Mouse (Mus musculus): ENCODE results near the gene Adamts17. TPM values are rescaled to one million over a fixed set of nuclear protein-coding genes. Genes with fewer than 3 reads are reported as not detected.
A peak's percentile ranks its signal among the peaks of the same experiment; 100 is the strongest.

Adamts17 gene
- polyA plus RNA-seq, 1 experiment from 2014 or later = 4.6 TPM

- Histone ChIP-seq H3K9me3 (ENCODE audit: control insufficient read depth, low read length) (no peaks in the 10 kb centered on the region), H3K27ac (replicated peaks in 1 of 2; ENCODE audit: control insufficient read depth in 1 of 2, insufficient read depth in 1 of 2, low read depth in 2 of 2, low read length in 2 of 2) (peak overlapping the region; percentile 61 to 65), H3K4me1 (ENCODE audit: control insufficient read depth in 2 of 2, insufficient read depth in 2 of 2, low read length in 2 of 2) (peaks cover 21 to 37% of the 10 kb centered on the region in 2 experiments), H3K36me3 (ENCODE audit: control insufficient read depth, insufficient read depth, low read length) (no peaks in the 10 kb centered on the region), H3K27me3 (ENCODE audit: control insufficient read depth, insufficient read depth, low read length) (no peaks in the 10 kb centered on the region), H3K4me2 (ENCODE audit: low read length) (no peak overlapping the region), H3K9ac (ENCODE audit: low read length) (no peak overlapping the region), H3K4me3 (ENCODE audit: control insufficient read depth in 1 of 2, insufficient read depth in 1 of 2, low read depth in 1 of 2, low read length in 2 of 2) (no peak overlapping the region)
- ATAC-seq (ENCODE audit: insufficient number of reproducible peaks, insufficient read depth, low FRiP score, low read depth) = no peak
- WGBS = 94% methylated on average over 3 of the region's 3 CpGs
These were observed 215.3 kb downstream of the Adamts17 start for GRCm38 (mm10) chr7:67054876-67055275.

GRCm38 (mm10) chr7:67055510-67055909 is 216.0 kb downstream of the Adamts17 start:
- Histone ChIP-seq H3K4me3 (ENCODE audit: control insufficient read depth in 1 of 2, insufficient read depth in 1 of 2, low read depth in 1 of 2, low read length in 2 of 2) (no peak overlapping the region), H3K27ac (replicated peaks in 1 of 2; ENCODE audit: control insufficient read depth in 1 of 2, insufficient read depth in 1 of 2, low read depth in 2 of 2, low read length in 2 of 2) (peak overlapping the region; percentile 61 to 65; a peak in 3 of 4 replicates), H3K27me3 (ENCODE audit: control insufficient read depth, insufficient read depth, low read length) (no peaks in the 10 kb centered on the region), H3K36me3 (ENCODE audit: control insufficient read depth, insufficient read depth, low read length) (no peaks in the 10 kb centered on the region), H3K4me2 (ENCODE audit: low read length) (no peak overlapping the region), H3K9ac (ENCODE audit: low read length) (no peak overlapping the region), H3K9me3 (ENCODE audit: control insufficient read depth, low read length) (no peaks in the 10 kb centered on the region), H3K4me1 (ENCODE audit: control insufficient read depth in 2 of 2, insufficient read depth in 2 of 2, low read length in 2 of 2) (peaks cover 19 to 33% of the 10 kb centered on the region in 2 experiments)
- 6% methylated on average over 3 of the region's 3 CpGs for WGBS
- 0 out of 2 replicates have a peak, but pooled peaks have one; percentile 55 for ATAC-seq (ENCODE audit: insufficient number of reproducible peaks, insufficient read depth, low FRiP score, low read depth)

- no peak overlapping the region for H3K9ac ChIP-seq (ENCODE audit: low read length)
- peaks cover 1 to 5% of the 10 kb centered on the region in 2 experiments; a peak in 3 of 4 replicates for H3K4me1 ChIP-seq (ENCODE audit: control insufficient read depth in 2 of 2, insufficient read depth in 2 of 2, low read length in 2 of 2)
- 84% methylated on average over 9 of the region's 9 CpGs for WGBS
- H3K27ac ChIP-seq (replicated peaks in 1 of 2; ENCODE audit: control insufficient read depth in 1 of 2, insufficient read depth in 1 of 2, low read depth in 2 of 2, low read length in 2 of 2) = no peak overlapping the region
- no peak for ATAC-seq (ENCODE audit: insufficient number of reproducible peaks, insufficient read depth, low FRiP score, low read depth)
- H3K9me3 ChIP-seq (ENCODE audit: control insufficient read depth, low read length) = no peaks in the 10 kb centered on the region
- no peak overlapping the region for H3K4me3 ChIP-seq (ENCODE audit: control insufficient read depth in 1 of 2, insufficient read depth in 1 of 2, low read depth in 1 of 2, low read length in 2 of 2)
- peaks cover 4% of the 10 kb centered on the region; the same call in 1 of the 2 replicates for H3K36me3 ChIP-seq (ENCODE audit: control insufficient read depth, insufficient read depth, low read length)
- H3K27me3 ChIP-seq (ENCODE audit: control insufficient read depth, insufficient read depth, low read length) = no peaks in the 10 kb centered on the region
- H3K4me2 ChIP-seq (ENCODE audit: low read length) = no peak overlapping the region
These were observed 222.2 kb downstream of the Adamts17 start for GRCm38 (mm10) chr7:67061756-67062155.

- no peak overlapping the region for H3K4me2 ChIP-seq (ENCODE audit: low read length)
- H3K9ac ChIP-seq (ENCODE audit: low read length) = no peak overlapping the region
- H3K36me3 ChIP-seq (ENCODE audit: control insufficient read depth, insufficient read depth, low read length) = peaks cover 4% of the 10 kb centered on the region; the same call in 1 of the 2 replicates
- no peaks in the 10 kb centered on the region for H3K27me3 ChIP-seq (ENCODE audit: control insufficient read depth, insufficient read depth, low read length)
- H3K27ac ChIP-seq (replicated peaks in 1 of 2; ENCODE audit: control insufficient read depth in 1 of 2, insufficient read depth in 1 of 2, low read depth in 2 of 2, low read length in 2 of 2) = no peak overlapping the region
- no peaks in the 10 kb centered on the region for H3K9me3 ChIP-seq (ENCODE audit: control insufficient read depth, low read length)
- WGBS = 89% methylated on average over 2 of the region's 2 CpGs
- no peak overlapping the region for H3K4me3 ChIP-seq (ENCODE audit: control insufficient read depth in 1 of 2, insufficient read depth in 1 of 2, low read depth in 1 of 2, low read length in 2 of 2)
- peaks cover 0 to 5% of the 10 kb centered on the region in 2 experiments; a peak in 3 of 4 replicates for H3K4me1 ChIP-seq (ENCODE audit: control insufficient read depth in 2 of 2, insufficient read depth in 2 of 2, low read length in 2 of 2)
- ATAC-seq (ENCODE audit: insufficient number of reproducible peaks, insufficient read depth, low FRiP score, low read depth) = no peak
These were observed 223.0 kb downstream of the Adamts17 start for GRCm38 (mm10) chr7:67062571-67062970.

GRCm38 (mm10) chr7:67064627-67065305 is 225.2 kb downstream of the Adamts17 start:
- Histone ChIP-seq H3K36me3 (ENCODE audit: control insufficient read depth, insufficient read depth, low read length) (peaks cover 4% of the 10 kb centered on the region; the same call in 1 of the 2 replicates), H3K27ac (replicated peaks in 1 of 2; ENCODE audit: control insufficient read depth in 1 of 2, insufficient read depth in 1 of 2, low read depth in 2 of 2, low read length in 2 of 2) (no peak overlapping the region; a peak in 1 of 4 replicates), H3K9me3 (ENCODE audit: control insufficient read depth, low read length) (no peaks in the 10 kb centered on the region), H3K4me3 (ENCODE audit: control insufficient read depth in 1 of 2, insufficient read depth in 1 of 2, low read depth in 1 of 2, low read length in 2 of 2) (no peak overlapping the region), H3K9ac (ENCODE audit: low read length) (no peak overlapping the region), H3K4me2 (ENCODE audit: low read length) (no peak overlapping the region), H3K27me3 (ENCODE audit: control insufficient read depth, insufficient read depth, low read length) (no peaks in the 10 kb centered on the region), H3K4me1 (ENCODE audit: control insufficient read depth in 2 of 2, insufficient read depth in 2 of 2, low read length in 2 of 2) (peaks cover 0 to 5% of the 10 kb centered on the region in 2 experiments; a peak in 3 of 4 replicates)
- 77% methylated on average over 10 of the region's 10 CpGs for WGBS
- ATAC-seq (ENCODE audit: insufficient number of reproducible peaks, insufficient read depth, low FRiP score, low read depth) = no peak

- Histone ChIP-seq H3K27ac (replicated peaks in 1 of 2; ENCODE audit: control insufficient read depth in 1 of 2, insufficient read depth in 1 of 2, low read depth in 2 of 2, low read length in 2 of 2) (no peak overlapping the region), H3K4me1 (ENCODE audit: control insufficient read depth in 2 of 2, insufficient read depth in 2 of 2, low read length in 2 of 2) (peaks cover 0 to 5% of the 10 kb centered on the region in 2 experiments; a peak in 3 of 4 replicates), H3K9ac (ENCODE audit: low read length) (no peak overlapping the region), H3K4me3 (ENCODE audit: control insufficient read depth in 1 of 2, insufficient read depth in 1 of 2, low read depth in 1 of 2, low read length in 2 of 2) (no peak overlapping the region), H3K27me3 (ENCODE audit: control insufficient read depth, insufficient read depth, low read length) (no peaks in the 10 kb centered on the region), H3K9me3 (ENCODE audit: control insufficient read depth, low read length) (no peaks in the 10 kb centered on the region), H3K36me3 (ENCODE audit: control insufficient read depth, insufficient read depth, low read length) (peaks cover 4% of the 10 kb centered on the region; the same call in 1 of the 2 replicates), H3K4me2 (ENCODE audit: low read length) (no peak overlapping the region)
- no peak for ATAC-seq (ENCODE audit: insufficient number of reproducible peaks, insufficient read depth, low FRiP score, low read depth)
- WGBS = 79% methylated on average over 4 of the region's 4 CpGs
These were observed 226.1 kb downstream of the Adamts17 start for GRCm38 (mm10) chr7:67065631-67066030.

GRCm38 (mm10) chr7:67072015-67072685 is 232.6 kb downstream of the Adamts17 start:
- ATAC-seq (ENCODE audit: insufficient number of reproducible peaks, insufficient read depth, low FRiP score, low read depth) = no peak
- no peak overlapping the region for H3K4me3 ChIP-seq (ENCODE audit: control insufficient read depth in 1 of 2, insufficient read depth in 1 of 2, low read depth in 1 of 2, low read length in 2 of 2)
- H3K27me3 ChIP-seq (ENCODE audit: control insufficient read depth, insufficient read depth, low read length) = no peaks in the 10 kb centered on the region
- H3K9me3 ChIP-seq (ENCODE audit: control insufficient read depth, low read length) = no peaks in the 10 kb centered on the region
- no peak overlapping the region for H3K4me2 ChIP-seq (ENCODE audit: low read length)
- peaks cover 6 to 12% of the 10 kb centered on the region in 2 experiments; a peak in 3 of 4 replicates for H3K4me1 ChIP-seq (ENCODE audit: control insufficient read depth in 2 of 2, insufficient read depth in 2 of 2, low read length in 2 of 2)
- no peaks in the 10 kb centered on the region for H3K36me3 ChIP-seq (ENCODE audit: control insufficient read depth, insufficient read depth, low read length)
- peak overlapping the region; percentile 29 to 53; a peak in 3 of 4 replicates for H3K27ac ChIP-seq (replicated peaks in 1 of 2; ENCODE audit: control insufficient read depth in 1 of 2, insufficient read depth in 1 of 2, low read depth in 2 of 2, low read length in 2 of 2)
- H3K9ac ChIP-seq (ENCODE audit: low read length) = no peak overlapping the region
- 39% methylated on average over 10 of the region's 10 CpGs for WGBS
